Mouse (Mus musculus) liver, embryonic 14 days (tissue): ENCODE measurements around the gene Cartpt. TPM values are rescaled to one million over a fixed set of nuclear protein-coding genes. Genes with fewer than 3 reads are reported as not detected.

Experiments used
- polyA plus RNA-seq: library from polyadenylated mRNA; depleted of rRNA; stranded (reverse); fragments of >200 nt; gene quantifications from 2 replicates; pipeline ENCODE4 v1.2.3, GENCODE M21; 2012; rRNA removed

Gene Cartpt
- polyA plus RNA-seq: not detected in 2 replicates

DNA sequence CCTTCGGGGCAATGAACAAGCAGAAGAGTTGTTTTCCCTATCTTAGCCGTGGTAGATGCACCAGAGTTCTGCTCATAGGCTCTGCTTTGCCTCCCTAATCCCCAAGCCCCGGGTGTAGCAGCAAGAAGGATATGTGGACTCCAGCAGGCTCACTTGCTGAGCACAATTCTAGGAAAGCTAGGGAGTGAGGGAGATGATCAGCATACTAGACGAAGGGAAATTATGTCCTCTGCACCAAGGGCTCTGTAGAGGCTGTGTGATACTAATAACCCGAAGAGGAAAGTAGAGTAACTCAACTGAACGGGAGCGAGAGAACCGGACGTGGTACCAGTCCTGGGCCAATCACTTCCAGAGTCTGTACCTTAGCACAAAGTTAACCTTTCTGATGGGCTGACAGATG, at the start of gene Cartpt:
Gene Cartpt (minus strand): TSS at position 127 of the 400 bp plus-strand sequence.

Other genes starting within 250 kb of the Cartpt start
- gene Mccc2, start 114.5 kb upstream of the Cartpt start, polyA plus RNA-seq: 7.6 and 8.0 TPM in 2 replicates
- gene Bdp1, start 203.0 kb upstream of the Cartpt start, polyA plus RNA-seq: 6.2 and 7.2 TPM in 2 replicates
- gene Serf1, start 206.9 kb upstream of the Cartpt start, polyA plus RNA-seq: 10.2 and 11.0 TPM in 2 replicates
- 27.0 and 30.0 TPM in 2 replicates for gene Smn1, start 223.8 kb upstream of the Cartpt start, polyA plus RNA-seq